Mouse (Mus musculus): ENCODE data around the gene Syce3.

The Syce3 gene

GRCm38 (mm10) chr15:89372536-89372935 lies 37.8 kb downstream of the Syce3 start:
- DNase-seq (ENCODE audit: low spot score), result no peak

GRCm38 (mm10) chr15:89372068-89372467 lies 38.2 kb downstream of the Syce3 start:
- no peak for DNase-seq (ENCODE audit: low spot score)

GRCm38 (mm10) chr15:89365141-89365551 lies 45.2 kb downstream of the Syce3 start:
- DNase-seq (ENCODE audit: low spot score), result no peak

- DNase-seq (ENCODE audit: low spot score), result no peak
Observed at GRCm38 (mm10) chr15:89363051-89363450, 47.3 kb downstream of the Syce3 start.

- DNase-seq (ENCODE audit: low spot score), result no peak
Observed at GRCm38 (mm10) chr15:89358784-89359183, 51.5 kb downstream of the Syce3 start.

GRCm38 (mm10) chr15:89356372-89356771 lies 53.9 kb downstream of the Syce3 start:
- DNase-seq (ENCODE audit: low spot score), result peak; percentile 57

- DNase-seq (ENCODE audit: low spot score), result peak; percentile 96
Observed at GRCm38 (mm10) chr15:89355241-89356187, 54.8 kb downstream of the Syce3 start, which contains the start of the genes Lmf2 and Ncaph2. Gene Lmf2, minus strand, starts transcription at chr15:89355659. Gene Ncaph2, plus strand, starts transcription at chr15:89355719.

- DNase-seq (ENCODE audit: low spot score), result no peak
Observed at GRCm38 (mm10) chr15:89354455-89354854, 55.8 kb downstream of the Syce3 start.

- no peak for DNase-seq (ENCODE audit: low spot score)
Observed at GRCm38 (mm10) chr15:89353837-89354236, 56.5 kb downstream of the Syce3 start.

GRCm38 (mm10) chr15:89352795-89353194 lies 57.5 kb downstream of the Syce3 start:
- no peak for DNase-seq (ENCODE audit: low spot score)

- DNase-seq (ENCODE audit: low spot score), result no peak
Observed at GRCm38 (mm10) chr15:89352054-89352453, 58.2 kb downstream of the Syce3 start.

- no peak for DNase-seq (ENCODE audit: low spot score)
Observed at GRCm38 (mm10) chr15:89351302-89351701, 59.0 kb downstream of the Syce3 start.

- no peak for DNase-seq (ENCODE audit: low spot score)
Observed at GRCm38 (mm10) chr15:89350447-89350846, 59.9 kb downstream of the Syce3 start.

- DNase-seq (ENCODE audit: low spot score), result no peak
Observed at GRCm38 (mm10) chr15:89343325-89343724, 67.0 kb downstream of the Syce3 start.

- no peak for DNase-seq (ENCODE audit: low spot score)
Observed at GRCm38 (mm10) chr15:89341678-89342077, 68.6 kb downstream of the Syce3 start.
